Mouse (Mus musculus) bone marrow macrophage, adult 2 months (primary cell): Measurements from ENCODE around the gene Dock6.

ENCODE experiments used
- CTCF ChIP-seq: IDR thresholded peaks from 2 replicates; pipeline ENCODE4 v1.5.1; 2012; ENCODE audit warnings: low read depth, mild to moderate bottlenecking, low read length, moderate library complexity
- POLR2A ChIP-seq: IDR thresholded peaks from 2 replicates; pipeline ENCODE4 v1.6.1; 2012; ENCODE audit warnings: mild to moderate bottlenecking, low read depth, low read length, borderline replicate concordance

DNA sequence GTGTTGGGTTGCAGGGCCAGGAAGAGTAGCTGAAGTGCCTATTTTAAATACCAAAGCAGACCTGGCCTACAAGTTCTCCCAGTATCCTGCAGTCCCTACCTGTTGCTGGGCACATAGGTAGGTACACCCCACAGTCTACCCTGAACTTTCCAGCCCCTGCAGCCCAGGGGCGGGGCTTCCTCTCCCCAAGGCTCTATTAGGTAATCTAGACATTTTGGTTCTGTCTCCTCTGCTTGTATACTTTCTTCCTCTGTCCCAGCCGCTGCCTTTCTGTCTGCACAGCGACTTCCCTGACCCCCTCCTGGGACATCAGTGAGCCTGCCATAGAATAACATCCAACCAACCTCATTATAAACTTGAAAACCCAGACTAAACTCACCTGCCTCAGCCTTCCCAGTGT, 102.1 kb downstream of the Dock6 start:
- no peak for TF ChIP-seq POLR2A
- TF ChIP-seq CTCF, result no peak
